Mouse (Mus musculus): ENCODE results near the gene Gja8.

The Gja8 gene

DNA sequence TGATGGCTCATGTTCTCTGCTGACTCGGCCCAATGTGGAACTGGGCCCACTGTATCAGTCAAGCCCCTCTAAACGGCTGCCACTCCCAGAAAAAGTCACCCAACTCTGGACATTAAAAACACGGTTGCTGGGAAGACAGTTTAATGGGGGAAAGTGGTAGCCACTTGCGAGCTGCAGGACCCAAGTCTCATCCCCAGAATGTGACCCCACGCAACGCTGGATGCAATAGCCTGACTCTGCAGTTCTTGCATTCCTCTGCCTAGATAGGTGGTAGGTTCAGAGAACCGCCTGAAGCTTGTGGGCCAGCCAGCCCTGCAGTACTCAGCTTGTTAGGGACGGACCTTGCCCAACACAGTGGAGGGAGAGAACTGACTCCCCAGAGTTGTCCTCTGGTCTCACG, 46.3 kb downstream of the Gja8 start:
- DNase-seq (ENCODE audit: low spot score): no peak

DNA sequence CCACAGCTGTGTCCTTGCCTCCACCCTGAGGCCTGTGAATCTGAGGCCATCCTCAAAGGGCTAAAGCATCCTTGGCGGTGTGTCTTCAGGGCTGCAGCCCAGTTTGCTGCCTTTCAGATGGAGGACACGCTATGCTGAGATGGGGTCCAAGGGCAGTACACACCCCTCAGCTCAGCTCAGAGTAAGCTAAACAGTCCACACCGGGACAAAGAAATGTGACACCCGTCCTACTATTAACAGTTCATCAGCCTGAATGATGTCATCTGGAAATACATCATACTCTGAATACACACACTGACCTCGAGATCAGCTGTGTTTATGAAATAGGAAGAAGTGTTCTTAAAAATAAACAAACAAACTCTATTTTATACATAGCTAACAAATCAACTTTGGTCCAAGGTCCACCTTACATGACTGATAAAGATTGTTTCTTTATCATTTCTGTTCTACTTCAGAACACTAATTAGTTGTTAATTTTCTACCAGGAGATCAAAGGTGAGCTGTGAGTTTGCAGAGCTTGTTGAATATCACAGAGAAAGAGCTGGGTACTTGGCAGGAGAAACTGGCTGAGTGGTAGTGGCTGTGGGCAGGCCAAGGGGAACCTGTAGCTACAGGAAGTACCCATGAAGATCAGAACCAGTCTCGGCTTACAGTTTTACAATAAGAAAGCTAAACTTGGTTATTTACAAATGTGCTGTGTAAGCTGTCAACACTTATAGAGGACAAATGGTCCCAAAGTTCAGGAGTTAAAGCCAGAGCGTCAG, 50.8 kb downstream of the Gja8 start:
- no peak for DNase-seq (ENCODE audit: low spot score)

- DNase-seq (ENCODE audit: low spot score): no peak
These were observed 53.3 kb downstream of the Gja8 start for GRCm38 (mm10) chr3:96872501-96872900.

GRCm38 (mm10) chr3:96871070-96871469, 54.8 kb downstream of the Gja8 start:
- no peak for DNase-seq (ENCODE audit: low spot score)

DNA sequence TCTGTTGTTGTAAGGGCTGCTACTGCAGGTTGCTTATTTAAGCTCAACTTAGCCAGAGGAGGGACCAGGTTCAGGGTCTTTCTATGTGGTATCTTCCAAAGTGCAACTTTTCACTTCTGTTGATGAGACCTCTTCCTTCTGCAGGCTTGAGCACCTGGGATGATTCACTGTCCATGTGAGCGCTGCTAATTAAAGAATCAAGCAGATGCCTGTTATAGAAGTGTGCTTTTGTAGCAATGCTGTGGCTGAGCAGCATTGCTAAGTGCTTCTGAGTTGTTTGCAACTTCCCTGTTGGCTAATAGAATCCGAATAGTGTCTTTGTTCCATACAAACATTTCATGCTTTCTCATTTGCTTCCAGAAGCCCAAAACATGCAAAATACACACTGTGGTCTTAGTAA, 55.5 kb downstream of the Gja8 start:
- no peak for DNase-seq (ENCODE audit: low spot score)

GRCm38 (mm10) chr3:96869091-96869490, 56.7 kb downstream of the Gja8 start:
- no peak for DNase-seq (ENCODE audit: low spot score)

- DNase-seq (ENCODE audit: low spot score): no peak
These were observed 57.3 kb downstream of the Gja8 start for GRCm38 (mm10) chr3:96868566-96868965.

DNA sequence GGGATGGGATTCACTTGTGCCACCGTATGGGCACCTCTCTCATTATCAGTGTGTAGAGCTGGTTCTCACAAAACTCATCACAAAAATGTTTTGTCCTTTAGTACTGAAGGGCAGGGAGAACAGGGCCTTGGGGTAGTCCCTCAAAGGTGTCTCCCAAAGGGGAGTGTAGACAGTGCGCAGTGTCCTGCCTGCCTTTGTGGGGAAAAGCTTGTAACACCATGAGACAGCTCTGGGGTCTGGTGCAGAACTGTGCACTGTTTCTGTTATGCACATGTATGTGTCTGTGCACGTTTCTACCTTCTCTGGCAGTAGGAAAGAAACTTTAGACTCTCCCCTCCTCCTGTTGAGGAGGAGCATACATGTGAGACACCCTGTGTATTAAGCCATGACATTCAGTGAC, 58.0 kb downstream of the Gja8 start:
- DNase-seq (ENCODE audit: low spot score): no peak

Data from ovary, adult 18-20 months (tissue).